Mouse (Mus musculus): ENCODE results near the gene Vti1b.
"Not testable (repeated sequence)": the region's sequence is repeated elsewhere in the genome, so short reads cannot be mapped to it uniquely, and the experiment has no call there.

Gene Vti1b

DNA sequence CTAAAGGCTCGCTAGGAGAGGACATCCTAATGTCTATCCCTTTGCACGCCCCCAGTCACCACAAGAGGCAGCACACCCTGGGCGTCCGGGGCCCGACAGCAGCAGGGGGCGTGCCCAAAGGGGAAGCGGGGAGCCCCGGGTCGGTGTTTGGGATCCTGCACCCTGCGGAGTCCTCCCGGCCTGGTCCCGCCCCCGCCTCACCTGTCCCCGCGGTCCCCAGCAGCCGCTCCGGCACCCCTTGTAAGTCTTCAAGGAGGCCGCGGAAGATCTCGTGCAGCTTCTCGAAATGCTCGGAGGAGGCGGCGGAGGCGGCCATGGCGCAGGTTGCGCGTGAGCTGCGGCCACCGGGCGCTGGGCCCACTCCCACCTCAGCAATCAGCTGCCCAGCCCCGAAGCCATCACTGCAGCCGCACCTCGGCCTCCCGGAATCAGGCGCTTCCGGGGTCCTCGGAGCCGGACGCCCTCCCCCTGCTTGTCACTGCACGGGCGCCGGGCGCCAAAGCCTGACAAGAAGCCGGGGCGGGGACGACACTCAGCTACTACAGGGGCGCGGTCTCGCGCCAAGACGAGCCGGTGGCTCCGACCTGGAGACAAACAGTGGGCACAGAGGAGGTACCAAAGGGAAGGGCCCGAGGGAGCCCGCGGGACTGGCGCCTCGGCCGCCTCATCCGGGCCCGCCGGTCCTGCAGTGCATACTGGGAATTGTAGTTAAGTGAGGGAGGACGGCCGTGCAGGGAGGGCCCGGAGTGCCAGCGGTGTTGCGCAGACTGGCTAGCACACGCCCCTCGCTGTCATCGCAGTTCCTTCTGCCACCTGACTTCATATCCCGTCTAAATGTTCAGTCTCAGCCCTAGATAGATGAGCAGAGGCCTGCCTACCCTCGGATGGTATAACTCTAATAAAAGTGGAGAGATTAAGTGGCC is at the start of gene Vti1b:
TSS of gene Vti1b (minus strand) at position 649 of the 923 bp plus-strand sequence.
- peak; percentile 84 for DNase-seq (ENCODE audit: low read depth, low spot score)

DNA sequence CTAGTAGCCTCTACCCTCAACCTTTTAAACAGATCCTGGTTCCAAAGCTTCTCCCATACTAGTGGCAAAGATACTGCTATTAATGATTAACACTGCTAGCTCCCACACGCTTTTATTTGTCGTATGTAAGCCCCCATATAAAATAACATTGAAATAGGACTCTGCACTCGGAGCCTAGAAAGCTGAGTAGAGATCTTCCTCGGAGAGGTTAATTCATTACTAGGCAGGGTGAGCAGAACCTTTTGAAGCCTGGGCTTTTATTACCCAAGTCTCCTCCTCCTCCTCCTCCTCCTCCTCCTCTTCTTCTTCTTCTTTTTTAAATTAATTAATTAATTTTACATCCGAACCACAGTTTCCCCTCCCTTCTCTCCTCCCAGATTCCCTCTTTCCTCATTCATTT is 45.0 kb upstream of the Vti1b start:
- no peak for DNase-seq (ENCODE audit: low read depth, low spot score)

DNA sequence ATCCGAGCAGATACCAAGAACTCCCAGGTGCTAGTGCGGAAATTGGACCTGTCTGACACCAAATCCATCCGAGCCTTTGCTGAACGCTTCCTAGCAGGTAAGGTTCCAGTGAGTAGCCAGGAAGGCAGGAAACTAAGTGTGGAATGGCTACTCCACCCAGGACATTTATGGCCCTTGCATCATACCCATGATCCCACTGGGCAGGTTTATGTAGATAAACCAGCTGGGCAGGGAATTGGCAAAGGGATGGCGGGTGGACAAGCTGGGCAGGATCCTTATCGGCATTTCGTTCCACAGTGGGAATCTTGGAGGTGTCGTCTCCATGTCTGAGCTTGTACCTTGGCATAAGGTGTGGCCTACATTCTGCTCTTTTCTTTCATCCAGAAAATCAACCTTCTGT is 39.0 kb upstream of the Vti1b start:
- DNase-seq (ENCODE audit: low read depth, low spot score): no peak

DNA sequence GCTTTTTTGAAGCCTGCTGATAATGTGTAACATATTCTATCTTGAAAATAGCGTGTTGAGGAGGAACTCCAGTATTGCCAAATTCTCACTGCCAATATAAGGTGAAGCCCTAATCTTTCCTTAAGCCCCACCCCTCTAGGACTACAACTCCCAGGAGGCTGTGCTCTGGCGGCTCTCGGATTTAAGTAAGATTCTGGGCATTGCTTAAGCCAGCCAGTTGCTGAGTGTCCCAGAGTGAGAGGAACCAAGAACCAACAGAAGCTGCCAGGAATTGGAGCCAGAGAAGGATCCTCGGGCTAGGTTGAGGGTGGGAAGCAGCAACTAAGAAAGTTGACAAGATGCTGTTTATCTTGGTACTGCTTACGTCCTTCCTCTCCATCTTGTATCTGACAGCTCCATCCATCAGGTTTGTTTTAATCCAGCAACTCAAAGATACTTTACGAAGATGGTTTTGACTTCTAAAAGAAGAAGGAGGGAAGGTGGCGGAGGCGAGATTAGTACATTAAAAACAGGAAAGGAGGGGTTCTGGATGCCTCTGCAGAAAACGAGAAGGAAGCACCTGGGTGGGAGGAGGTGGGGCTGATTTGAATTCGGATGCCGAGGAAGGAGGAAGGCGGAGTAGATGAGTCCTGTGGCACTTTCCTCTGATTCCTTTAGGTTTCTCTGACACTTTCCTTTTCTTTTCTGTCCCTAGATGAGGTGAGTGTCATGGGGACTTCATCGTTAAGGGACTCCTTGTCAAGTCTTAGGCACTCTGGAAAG is 36.4 kb upstream of the Vti1b start, which contains the start of gene Rdh12:
TSS of gene Rdh12 (plus strand) at position 212 of the 762 bp plus-strand sequence.
- DNase-seq (ENCODE audit: low read depth, low spot score): peak; percentile 19

DNA sequence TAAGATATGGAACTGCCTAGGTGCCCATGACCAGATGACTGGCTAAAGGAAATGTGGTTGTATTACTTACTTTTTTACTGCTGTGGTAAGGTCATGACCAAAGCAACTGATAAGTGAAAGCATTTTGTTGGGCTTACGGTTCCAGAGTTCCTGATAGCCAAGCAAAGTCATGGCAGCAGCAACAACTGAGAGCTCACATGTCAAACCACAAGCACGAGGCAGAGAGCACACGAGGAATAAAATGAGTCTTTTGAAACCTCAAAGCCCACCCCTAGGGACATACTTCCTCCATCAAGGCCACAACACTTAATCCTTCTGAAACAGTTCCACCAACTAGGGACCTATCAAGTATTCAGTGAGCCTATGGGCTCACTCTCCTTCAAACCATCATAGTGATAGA is 29.4 kb upstream of the Vti1b start:
- no peak for DNase-seq (ENCODE audit: low read depth, low spot score)

DNA sequence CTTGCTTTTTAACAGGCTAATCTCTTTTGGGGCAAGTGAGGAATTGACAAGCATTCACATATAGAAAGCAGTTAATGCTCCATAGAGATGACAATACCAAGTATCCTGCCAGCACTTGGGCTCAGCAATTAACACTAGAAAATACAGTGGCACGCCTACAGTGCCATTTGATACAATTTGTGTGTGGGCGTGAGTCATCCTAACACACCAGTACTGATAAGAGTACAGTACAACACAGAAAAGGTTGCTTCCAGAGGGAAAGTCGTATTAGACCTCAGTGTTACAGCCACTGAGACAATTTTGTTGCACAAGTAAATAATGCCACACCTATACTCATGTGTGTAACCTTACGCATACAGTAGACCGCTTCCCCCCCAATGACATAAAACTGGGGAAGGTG is 24.6 kb upstream of the Vti1b start:
- no peak for DNase-seq (ENCODE audit: low read depth, low spot score)

DNA sequence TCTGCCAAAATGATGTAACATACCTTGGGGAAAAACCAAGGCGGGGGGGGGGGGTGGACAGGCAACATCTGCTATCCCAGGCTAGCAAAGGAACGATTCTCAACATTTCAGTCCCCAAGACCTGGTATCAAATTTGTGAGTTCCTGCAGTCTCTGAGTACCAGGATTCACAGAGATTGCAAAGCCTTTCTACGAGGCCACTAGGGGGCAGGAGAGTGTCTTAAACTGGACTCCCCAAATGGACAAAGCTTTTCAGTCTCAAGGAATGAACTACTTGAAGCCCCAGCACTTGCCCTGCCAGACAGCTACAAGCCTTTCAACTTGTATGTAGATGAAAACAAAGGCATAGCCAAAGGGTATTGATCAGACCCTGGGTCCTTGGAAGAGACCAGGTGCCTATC is 21.0 kb upstream of the Vti1b start:
- peak; percentile 60 for DNase-seq (ENCODE audit: low read depth, low spot score)

DNA sequence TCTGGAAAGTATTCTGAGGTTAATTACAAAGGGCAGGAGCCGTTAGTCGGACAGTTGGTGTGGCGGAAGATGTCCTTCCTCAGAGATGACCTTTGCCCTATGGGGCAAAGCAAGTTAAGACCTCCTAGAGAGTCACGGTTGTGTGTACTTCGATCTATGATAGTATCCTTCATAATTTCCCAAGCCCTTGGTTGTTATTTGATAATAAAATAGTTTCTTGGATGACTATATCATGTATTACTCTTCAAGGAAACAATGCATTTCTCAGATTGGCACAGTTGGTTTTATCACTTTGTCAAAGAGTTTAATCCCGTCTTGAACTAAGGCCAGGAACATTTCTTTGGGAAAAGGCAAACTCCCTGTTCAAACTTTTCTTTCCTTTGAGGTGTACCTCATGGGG is 19.7 kb upstream of the Vti1b start, which contains the start of gene Rdh11:
TSS of gene Rdh11 (minus strand) at position 101 of the 400 bp plus-strand sequence.
- DNase-seq (ENCODE audit: low read depth, low spot score): no peak

DNA sequence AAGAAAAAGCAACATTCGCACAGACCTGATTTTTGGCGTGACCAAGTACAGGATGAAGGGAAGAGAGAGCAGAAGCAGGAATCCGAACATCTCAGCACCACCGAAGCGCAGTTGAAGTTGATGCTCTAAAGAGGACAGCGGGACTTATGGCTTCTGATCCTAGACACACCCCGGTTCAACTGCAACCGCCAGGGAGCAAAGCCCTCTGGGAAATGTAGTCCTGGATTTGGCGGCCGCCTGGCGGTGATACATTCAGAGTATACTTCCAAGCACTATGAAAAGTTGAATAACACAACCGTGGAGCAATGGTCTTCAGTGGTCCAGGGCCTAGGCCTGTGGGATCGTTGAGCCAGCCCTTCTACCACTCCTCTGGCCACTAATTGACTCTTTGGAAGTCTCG is 19.2 kb upstream of the Vti1b start:
- peak; percentile 42 for DNase-seq (ENCODE audit: low read depth, low spot score)

DNA sequence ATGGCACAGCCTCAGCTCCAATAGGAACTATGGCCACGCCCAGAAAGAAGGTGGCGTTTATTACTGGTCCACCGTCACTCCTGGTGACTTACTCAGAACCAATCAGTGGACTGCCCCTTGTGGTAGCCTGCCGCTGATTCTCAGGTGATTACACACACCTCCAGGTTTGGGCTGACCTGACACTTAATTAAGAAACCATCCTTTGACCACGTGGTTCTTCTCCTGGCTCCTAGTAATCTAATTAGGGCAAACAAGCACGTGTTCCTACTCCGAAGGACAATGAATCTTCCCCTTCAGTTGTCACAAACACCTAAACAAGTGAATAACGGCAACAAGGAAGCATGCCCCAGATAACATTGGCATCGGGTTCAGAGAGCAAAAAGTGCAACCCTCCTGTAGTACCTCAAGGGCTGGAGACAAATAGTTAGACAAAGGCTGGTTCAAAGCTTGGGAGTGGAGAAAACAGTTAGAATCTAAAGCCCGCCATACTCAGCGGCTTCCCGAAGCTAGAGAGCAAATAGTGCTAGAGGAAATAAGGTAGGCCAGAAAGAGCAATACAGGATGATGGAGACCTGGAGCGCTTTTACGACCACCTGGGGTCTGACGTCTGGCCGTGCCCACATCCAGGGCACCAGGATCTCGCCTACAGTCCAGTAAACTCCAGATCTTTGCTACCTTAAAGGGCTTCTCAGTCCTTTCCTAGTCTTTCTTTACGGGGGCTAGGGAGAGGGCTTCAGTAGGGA is 18.6 kb upstream of the Vti1b start:
- no peak for DNase-seq (ENCODE audit: low read depth, low spot score)

DNA sequence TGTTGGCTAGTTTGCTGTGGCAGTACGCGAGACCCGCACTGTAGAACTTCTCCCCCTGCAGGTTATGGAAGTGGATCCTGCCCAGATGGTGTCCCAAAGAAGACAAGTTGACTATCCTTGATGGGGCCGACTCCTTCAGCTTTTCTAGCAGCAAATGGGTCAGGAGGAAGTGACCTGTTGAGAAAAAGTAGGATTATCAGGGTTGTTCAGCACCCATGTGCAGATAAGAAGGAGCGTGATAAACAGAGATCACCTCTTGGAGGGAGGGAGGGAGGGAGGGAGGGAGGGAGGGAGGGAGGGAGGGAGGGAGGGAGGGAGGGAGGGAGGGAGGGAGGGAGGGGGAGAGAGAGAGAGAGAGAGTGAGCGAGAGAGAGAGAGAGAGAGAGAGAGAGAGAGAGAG is 12.7 kb upstream of the Vti1b start:
- not testable (repeated sequence) for DNase-seq (ENCODE audit: low read depth, low spot score)

DNA sequence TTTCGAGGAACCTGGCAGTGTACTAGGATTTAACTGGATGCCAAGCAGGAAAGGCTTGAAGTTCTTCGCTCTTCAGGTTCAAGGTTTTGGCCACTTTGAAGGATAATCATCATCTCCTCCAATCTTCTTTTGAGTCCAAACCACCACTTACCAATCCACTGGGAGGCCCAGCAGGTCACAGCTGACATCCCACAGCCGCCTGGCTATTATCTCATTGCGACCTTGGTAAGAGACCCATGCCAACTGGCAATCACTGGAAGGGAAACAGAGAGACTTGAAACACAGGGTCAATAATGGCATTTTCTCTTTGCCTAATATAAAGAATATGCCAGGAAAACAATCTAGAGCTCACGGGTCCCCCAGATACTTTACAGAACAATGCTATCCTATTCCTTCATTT is 3.5 kb upstream of the Vti1b start:
- DNase-seq (ENCODE audit: low read depth, low spot score): no peak

DNA sequence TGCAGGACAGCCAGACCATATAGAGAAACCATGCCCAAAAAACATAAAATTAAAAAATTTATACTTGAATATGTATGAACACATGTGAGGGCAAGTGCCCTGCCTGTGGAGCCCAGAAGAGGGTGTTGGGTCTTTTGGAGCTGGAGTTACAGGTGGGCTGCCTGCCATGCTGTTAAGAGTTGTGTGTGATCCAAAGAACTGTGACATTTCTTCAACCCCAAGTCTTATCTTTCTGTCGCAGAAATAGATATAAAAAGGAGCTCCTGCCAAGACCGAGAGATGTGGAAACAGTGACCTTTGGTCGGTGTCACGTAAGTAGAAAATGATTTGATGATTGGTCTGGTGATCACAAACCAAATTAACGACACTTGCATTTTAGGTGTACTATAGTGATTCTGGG is 1.3 kb upstream of the Vti1b start:
- no peak for DNase-seq (ENCODE audit: low read depth, low spot score)

DNA sequence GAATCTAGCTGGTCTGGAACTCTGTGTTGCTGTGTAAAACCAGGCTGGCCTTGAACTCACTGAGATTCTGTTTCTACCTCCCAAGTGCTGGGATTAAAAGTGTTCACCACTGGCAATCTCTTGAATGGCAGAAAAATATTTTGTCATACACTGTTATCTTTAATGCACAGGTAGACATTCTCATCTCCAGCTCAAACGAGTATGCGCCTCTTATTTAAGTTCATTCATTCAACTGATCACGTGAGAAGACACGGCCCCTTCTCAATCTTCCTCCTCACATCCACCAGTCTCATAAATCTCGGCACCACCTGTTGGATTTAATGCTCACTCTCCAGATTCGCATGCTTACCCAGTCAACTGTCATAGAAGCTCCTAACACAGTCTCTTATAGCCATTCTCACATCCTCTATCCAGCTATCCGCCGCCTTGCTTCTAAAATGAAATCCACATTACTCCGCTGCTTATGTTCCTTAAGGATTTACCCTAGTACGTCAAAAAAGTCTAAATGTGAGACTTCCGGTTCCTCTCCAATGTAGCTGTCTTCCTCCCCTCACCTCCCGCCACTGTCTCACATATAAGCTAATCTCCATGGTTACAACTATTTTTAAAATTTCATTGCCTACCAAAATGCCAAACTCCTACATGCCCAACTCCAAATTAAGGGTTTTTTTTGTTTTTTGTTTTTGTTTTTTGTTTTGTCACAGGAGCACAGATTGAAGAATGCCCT is 1.0 kb downstream of the Vti1b start:
- no peak for DNase-seq (ENCODE audit: low read depth, low spot score)

DNA sequence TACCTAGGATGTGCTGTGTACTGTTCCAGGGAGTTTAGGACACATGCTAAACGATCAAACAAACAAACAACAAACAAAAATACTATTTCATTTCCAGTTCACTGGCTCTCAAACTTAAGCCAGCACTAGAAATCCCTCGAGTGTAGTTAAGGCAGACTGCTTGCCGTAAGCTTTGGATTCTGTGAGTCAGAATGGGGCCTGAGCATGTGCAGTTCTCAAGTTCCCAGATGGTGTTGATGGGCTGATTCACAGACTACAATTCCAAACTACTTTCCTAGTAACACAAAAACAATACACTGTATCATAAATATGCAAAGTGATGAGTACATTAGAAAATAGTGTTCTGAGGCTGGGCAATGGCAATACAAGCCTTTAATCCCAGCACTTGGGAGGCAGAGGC is 2.0 kb downstream of the Vti1b start:
- DNase-seq (ENCODE audit: low read depth, low spot score): no peak

DNA sequence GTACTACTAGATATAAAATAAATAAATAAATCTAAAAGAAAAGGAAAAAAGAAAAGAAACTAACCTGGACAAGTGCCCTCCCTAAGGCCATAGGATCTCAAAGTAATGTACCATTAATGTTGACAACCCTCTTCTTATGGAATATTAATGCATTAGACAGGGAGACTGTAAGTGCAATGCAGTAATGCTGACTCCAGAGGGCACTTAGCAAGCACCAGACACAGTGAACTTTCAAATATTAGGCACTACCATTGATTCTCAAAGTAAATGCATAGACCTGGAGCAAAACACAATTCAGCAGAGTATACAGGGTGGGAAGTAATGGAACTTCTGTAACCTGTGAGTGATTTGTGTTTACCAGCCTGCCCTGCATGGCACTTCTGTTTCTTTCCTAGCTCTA is 3.3 kb downstream of the Vti1b start:
- DNase-seq (ENCODE audit: low read depth, low spot score): no peak

DNA sequence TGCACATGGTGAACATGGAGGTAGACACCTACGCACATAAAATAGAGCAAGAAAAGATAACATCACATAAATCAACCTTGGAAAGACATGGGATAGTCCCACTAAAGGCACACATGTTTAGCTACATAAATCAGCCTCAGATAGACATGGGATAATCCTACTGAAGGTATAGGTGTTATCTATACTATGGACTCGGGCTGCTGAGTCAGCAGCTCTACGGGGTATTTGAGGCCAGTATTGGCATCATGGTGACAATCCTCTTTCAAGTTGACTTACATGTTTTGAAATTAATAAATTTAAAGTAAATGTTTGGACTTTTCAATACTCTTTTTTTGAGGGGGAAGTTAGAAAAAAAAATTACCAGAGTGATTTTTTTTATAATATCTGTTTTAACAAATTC is 9.6 kb downstream of the Vti1b start:
- DNase-seq (ENCODE audit: low read depth, low spot score): no peak

DNA sequence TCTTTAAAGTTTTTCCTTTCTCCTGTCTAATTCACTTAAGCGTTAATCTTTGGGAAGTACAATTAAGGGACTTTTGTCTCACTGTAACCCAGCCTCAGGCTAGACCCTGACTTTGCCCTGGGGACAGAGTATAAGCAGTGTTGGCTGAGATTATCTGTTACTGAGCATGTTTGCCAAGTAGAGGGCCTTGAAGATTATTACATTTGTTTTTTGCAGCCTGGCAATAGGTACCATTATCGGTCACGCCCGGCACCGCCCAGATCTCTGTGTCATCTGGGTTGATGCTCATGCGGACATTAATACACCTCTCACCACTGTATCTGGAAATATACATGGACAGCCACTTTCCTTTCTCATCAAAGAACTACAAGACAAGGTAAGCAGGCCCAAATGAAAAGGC is 22.8 kb downstream of the Vti1b start:
- DNase-seq (ENCODE audit: low read depth, low spot score): no peak

DNA sequence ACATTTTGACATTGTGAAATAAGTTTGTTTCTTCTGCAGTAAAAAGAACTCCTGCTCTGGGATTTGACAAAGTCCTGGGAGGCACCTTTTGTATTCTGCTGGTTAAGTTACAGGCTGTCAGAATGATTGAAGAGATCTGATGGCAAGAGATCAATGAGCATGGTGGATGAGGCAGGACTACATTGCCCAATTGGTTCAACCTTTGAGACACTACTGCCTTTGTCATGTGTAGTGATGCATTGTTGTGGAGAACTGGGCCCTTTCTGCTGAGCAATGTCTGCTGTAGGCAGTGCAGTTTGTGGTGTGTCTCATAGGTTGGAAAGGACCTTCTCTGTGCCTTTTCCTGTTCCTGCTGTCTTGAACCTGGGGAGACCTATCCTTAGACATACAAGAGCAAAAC is 31.1 kb downstream of the Vti1b start:
- DNase-seq (ENCODE audit: low read depth, low spot score): no peak

DNA sequence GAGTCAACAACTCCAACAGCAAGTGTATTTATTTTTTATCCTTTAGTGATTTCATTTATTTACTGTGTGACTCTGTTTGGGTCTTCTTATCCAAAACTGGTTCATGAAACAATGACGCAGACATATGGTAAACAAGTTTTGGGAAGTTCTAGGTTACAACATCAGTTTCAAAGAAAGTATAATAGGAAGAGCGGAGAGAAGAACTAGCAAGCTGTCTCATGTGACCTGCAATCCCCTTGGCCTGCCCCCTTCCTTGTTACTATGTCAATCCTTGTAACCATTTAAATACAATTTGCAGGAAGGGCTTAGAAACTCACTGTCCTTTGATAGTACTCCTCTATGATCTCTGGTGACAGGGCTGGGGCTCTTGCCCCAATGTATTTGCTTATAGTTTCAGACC is 31.7 kb downstream of the Vti1b start:
- no peak for DNase-seq (ENCODE audit: low read depth, low spot score)

DNA sequence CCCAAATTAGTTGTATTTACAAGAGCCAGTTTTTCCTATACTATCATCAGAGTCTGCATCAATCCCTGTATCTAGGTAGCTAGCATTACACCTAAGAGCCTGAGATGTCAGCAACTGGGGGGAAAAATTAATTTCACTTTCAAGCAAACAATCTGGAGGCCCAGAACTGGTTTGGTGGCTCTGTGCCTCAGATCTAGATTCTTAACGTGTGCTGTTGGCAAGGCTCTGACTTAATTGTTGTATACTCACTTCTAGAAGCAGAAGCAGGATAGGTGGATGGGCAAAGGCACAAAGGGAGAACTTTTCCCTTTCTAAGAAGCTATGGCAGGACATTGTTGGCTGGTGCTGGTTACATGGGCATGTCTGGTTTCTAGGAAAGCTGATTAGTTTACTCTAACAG is 33.0 kb downstream of the Vti1b start:
- DNase-seq (ENCODE audit: low read depth, low spot score): no peak

Data from skeletal muscle tissue, adult 2 months (tissue).